Mouse (Mus musculus) R1 (cell line): ENCODE data around the gene Wdr20.

Experiments
- DNase-seq: peaks from one replicate; pipeline ENCODE4 v3.0.0-alpha.2; 2018; ENCODE audit warnings: low read depth, low spot score

Wdr20 gene

DNA sequence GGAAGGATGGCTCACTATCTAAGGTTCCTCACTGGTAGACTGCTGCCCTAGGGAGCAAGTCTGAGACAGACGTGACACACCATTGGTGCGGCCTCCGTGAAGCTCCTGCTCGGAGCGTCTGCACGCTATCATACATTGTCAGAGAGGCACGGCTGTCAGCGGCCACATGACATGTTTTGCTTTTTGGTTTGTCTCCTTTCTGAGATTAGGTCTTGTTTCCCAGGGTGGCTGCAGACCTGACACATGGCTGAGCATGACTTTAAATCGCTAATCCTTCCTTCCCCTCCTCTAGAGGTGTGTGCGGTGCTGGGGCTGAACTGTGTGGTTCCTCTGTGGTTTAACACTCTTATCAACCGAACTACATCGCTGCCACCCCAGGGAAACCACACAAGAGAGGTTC, 113.7 kb downstream of the Wdr20 start:
- DNase-seq: no peak

DNA sequence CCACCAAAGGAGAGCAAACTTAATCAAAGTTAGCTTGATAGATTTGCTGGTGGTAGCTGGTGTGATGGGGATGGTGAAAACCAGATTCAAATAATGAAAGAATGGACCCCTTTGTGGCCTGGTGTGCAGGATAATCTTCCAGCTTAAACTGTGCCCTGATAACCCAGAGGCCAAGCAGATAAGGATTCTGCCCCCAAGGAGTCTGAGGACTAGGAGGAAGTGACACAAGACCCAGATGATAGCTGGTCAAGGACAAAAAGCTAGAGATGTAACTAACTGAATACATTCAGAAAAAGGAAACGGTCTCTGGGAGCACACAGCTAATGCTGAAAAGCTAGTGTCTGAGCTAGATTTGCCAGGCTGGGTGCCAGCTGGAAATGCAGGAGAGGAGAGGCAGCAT, 114.2 kb downstream of the Wdr20 start:
- DNase-seq: no peak
